Mouse (Mus musculus) right cerebral cortex, postnatal 4 days (tissue): ENCODE measurements at regions not wholly inside any gene's neighbourhood (a gene's known extent, or its start where the extent isn't known, plus 50 kb on each side); places are given as distances from the start of the nearest gene placed in this dataset.
A peak's percentile ranks its signal among the peaks of the same experiment; 100 is the strongest.

ENCODE experiments used
- DNase-seq: peaks from one replicate; pipeline ENCODE4 v3.0.0-alpha.2; 2022

- peak; percentile 41 for DNase-seq
Measured at GRCm38 (mm10) chrX:99540087-99540576, 69.1 kb upstream of the Pja1 start.

- no peak for DNase-seq
Measured at GRCm38 (mm10) chrX:99539684-99540083, 68.6 kb upstream of the Pja1 start.

GRCm38 (mm10) chrX:99537814-99538213 lies 66.7 kb upstream of the Pja1 start:
- DNase-seq, result no peak

GRCm38 (mm10) chrX:99534922-99535321 lies 63.8 kb upstream of the Pja1 start:
- no peak for DNase-seq

GRCm38 (mm10) chrX:99531154-99531553 lies 60.1 kb upstream of the Pja1 start:
- no peak for DNase-seq

GRCm38 (mm10) chrX:99530511-99530910 lies 59.4 kb upstream of the Pja1 start:
- DNase-seq, result no peak

GRCm38 (mm10) chrX:99523306-99523705 lies 52.2 kb upstream of the Pja1 start:
- no peak for DNase-seq

GRCm38 (mm10) chrX:99522830-99523229 lies 51.8 kb upstream of the Pja1 start:
- peak; percentile 76 for DNase-seq

GRCm38 (mm10) chrX:99522289-99522688 lies 51.2 kb upstream of the Pja1 start:
- no peak for DNase-seq

- no peak for DNase-seq
Measured at GRCm38 (mm10) chrX:99521866-99522265, 50.8 kb upstream of the Pja1 start.
